Mouse (Mus musculus): ENCODE measurements around the gene Ifnl3.

Ifnl3 gene

GRCm38 (mm10) chr7:28547628-28548027 lies 25.0 kb downstream of the Ifnl3 start:
- no peak for DNase-seq

DNA sequence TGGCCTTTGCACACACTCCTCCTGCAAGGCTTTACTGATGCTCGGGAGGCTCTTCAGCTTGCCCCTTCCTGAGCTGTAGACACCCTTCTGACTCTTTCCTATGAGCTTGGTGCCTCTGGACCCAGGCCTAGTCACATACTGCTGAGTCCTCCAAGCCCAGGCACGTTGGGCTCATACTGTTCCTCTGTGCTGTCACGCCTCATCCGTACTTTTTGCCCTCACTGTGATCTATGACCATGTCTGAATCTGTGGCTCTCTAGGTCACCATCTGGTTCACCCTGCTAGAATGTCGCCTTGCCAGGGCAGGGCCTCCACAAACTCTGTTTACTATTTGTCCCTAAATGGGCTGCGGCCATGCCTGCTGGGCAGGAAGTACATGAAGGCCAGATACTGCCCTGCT lies 30.4 kb downstream of the Ifnl3 start:
- DNase-seq, result no peak

DNA sequence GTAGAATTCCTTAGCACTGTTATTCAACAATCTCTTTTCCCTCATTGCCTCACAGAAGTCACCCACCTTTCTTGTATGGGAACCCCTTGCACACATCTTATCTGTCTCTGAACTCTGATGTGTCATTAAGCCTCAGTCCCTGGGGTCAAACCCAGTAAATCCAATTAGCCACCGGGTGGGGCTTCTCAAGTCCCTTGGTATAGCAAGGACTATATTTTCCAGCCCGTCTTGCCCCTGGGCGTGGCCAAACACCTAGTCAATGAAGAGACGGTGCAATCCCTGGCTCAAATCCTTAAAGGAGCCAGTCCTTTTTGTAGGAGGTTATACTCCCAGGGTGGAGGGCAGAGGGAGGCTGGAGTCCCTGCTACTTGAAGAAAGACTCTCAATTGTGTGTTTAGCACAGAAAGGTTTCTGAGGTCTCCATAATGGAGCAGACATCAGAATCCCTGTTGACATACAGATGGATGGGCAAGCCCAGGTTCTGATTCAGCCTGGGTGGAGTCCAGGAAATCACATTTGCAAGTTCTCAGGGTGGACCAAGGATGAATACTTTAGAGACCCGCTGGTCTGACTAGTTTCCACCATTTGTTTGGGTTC lies 33.4 kb downstream of the Ifnl3 start:
- no peak for DNase-seq

GRCm38 (mm10) chr7:28557069-28557468 lies 34.4 kb downstream of the Ifnl3 start:
- no peak for DNase-seq

DNA sequence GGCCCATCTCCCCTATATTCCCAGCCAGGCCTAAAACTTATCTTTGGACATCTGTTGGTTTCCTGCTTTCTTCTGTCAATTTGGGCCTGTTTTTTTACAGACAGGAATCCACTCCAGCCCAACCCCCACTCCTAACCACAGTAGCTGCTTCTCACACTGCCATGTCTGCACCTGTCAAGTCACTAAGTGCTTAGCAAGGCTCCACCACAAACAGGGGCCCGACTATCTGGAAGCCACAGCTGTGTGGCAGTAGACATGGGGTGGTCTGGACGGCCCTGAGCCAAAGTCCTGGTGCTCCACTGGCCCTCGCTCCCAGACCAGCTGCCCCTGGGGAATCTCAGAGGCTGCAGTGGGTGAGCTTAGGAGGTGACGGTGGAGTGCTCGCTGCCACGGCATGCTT lies 35.1 kb downstream of the Ifnl3 start:
- peak; percentile 93 for DNase-seq

GRCm38 (mm10) chr7:28558486-28558885 lies 35.9 kb downstream of the Ifnl3 start:
- DNase-seq, result no peak

- peak; percentile 75 for DNase-seq
Measured at GRCm38 (mm10) chr7:28560856-28561255, 38.2 kb downstream of the Ifnl3 start.

- DNase-seq, result no peak
Measured at GRCm38 (mm10) chr7:28561967-28562366, 39.3 kb downstream of the Ifnl3 start.

DNA sequence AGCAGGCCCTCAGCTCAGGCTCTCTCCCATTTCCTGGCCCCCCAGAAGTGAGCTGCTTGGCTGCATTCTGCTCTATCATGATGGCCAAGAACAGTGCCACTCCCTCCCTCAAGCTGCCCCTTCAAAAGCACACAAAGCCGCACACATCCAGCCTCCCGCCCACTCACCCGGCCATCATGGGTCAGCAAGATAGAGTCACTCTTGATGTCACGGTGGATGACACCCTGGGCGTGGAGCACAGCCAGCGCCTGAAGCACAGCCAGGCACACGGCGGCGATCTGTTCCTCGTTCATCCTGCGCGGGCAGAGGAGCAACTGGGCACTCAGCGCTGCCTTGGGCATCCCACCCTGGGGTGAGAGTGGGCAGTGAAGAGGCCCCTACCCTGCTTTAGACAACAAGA lies 39.7 kb downstream of the Ifnl3 start:
- DNase-seq, result no peak

GRCm38 (mm10) chr7:28562951-28563350 lies 40.3 kb downstream of the Ifnl3 start:
- DNase-seq, result no peak

- peak; percentile 64 for DNase-seq
Measured at GRCm38 (mm10) chr7:28565407-28565806, 42.8 kb downstream of the Ifnl3 start.

- no peak for DNase-seq
Measured at GRCm38 (mm10) chr7:28567539-28567938, 44.9 kb downstream of the Ifnl3 start.

- peak; percentile 73 for DNase-seq
Measured at GRCm38 (mm10) chr7:28568253-28568652, 45.6 kb downstream of the Ifnl3 start.

DNA sequence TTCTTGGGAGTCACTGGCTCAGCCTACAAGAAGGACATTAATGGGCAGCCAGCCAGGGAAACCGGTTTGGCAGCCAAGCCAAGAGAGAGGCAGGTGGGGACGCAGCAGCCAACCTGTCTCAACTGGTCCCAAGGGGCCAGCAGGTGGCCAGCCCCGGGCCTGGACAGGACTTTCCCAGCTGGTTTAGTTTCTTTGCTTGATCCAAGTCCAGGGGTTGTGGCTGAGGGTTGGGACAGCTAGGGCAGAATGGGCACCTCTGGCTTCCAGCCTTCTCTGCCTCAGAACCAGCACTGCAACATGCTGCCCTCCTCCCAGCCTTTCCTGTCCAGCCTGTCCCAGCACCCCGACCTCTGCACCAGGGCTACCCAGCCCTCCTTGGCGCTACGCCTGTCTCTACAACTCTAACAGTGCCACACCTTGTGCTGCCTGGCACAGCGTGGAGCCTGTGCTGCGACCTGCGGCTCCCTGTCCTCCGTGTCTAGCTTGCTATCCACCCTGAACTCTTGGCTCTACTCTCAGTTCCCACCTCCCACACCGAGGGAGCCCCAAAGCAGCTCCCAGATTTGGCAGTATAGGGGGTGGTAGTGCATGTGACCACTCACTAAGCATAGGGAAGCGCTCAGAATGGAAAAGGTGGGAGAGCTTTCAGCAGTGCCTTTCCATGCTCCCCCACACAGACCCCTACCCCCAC lies 47.8 kb downstream of the Ifnl3 start:
- DNase-seq, result no peak

- no peak for DNase-seq
Measured at GRCm38 (mm10) chr7:28570982-28571682, 48.5 kb downstream of the Ifnl3 start.

- no peak for DNase-seq
Measured at GRCm38 (mm10) chr7:28572689-28573088, 50.1 kb downstream of the Ifnl3 start.

DNA sequence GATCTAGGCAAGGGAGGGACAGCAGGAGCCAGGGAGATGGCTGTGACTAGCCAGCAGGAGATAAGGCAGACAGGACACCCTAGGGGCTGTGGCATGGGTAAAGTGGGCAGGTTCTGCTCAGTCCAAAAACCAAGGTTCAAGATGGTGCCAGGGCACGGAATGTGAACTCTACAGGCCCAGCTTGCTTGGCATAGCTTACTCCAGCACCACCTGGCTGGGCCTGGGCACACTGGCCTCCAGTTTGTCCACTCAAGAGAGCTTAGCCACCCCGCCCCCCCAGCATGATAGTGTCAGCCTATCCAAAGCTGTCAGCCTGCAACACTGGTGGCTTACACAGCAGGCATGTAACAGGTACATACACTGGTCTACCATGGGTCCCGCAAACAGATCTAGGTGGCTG lies 50.6 kb downstream of the Ifnl3 start:
- DNase-seq, result no peak
